Mouse (Mus musculus): Measurements from ENCODE around the gene Taok1. TPM values are rescaled to one million over a fixed set of nuclear protein-coding genes. Genes with fewer than 3 reads are reported as not detected.

Taok1 gene
- polyA plus RNA-seq, 1 experiment from 2014 or later, result 19.6 TPM

DNA sequence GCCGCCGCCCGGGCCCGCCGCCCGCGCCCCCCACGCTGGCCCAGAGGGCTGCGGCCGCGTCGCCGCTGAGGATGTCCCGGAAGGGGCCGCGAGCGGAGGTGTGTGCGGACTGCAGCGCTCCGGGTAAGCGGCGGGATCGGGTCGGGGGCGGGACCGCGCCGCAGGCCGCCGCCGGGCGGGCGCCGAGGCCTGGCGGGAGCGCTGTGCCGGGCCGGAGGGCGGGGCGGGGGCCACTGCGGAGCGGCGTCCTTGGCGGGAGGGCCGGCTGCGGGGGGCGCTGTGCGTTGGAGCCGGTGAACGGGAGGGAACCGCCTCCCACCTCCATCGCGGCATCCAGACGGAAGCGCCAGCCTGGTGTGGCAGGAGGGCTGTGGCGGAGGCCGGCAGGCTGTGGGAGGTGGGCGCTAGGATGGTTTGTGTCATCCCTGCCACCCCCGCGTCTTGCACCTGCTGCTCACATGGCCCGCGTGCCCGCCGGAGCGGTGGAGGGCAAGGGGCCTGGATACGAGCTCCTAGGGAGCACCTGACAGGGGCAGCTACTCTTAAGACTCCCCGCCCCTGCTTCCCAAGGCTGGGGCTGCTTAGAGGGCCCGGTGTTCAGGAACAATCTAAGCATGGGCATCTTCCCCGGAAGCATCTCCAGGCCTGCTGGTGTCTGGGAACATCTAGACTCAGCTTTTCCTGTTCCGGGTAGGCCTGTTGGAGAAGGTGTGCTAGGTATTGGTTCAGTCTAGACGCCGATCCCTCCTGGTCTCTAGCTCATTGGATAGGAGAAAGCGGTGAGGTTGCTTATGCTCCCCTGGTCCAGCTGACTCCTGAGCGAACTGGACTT lies 113.9 kb downstream of the Taok1 start, which contains the start of gene Git1:
Gene Git1 (plus strand): TSS at position 51 of the 832 bp plus-strand sequence.
- Histone ChIP-seq H3K4me1 (ENCODE audit: control insufficient read depth, insufficient read depth, low read length) (peaks cover 37% of the 10 kb centered on the region), H3K9me3 (ENCODE audit: control insufficient read depth, low read length) (no peaks in the 10 kb centered on the region), H3K27ac (replicated peaks; ENCODE audit: low read depth, low read length) (peak within 1 kb of the TSS; percentile 92), H3K4me2 (ENCODE audit: low read depth, low read length) (peak within 1 kb of the TSS; percentile 95), H3K27me3 (replicated peaks; ENCODE audit: control insufficient read depth, insufficient read depth, low read length) (no peaks in the 10 kb centered on the region), H3K36me3 (ENCODE audit: control insufficient read depth, insufficient read depth, low read length) (no peaks in the 10 kb centered on the region), H3K4me3 (ENCODE audit: low read depth, low read length) (peak within 1 kb of the TSS; percentile 86), H3K9ac (ENCODE audit: low read depth, low read length) (peak within 1 kb of the TSS; percentile 90)
- no peak for ATAC-seq (ENCODE audit: low read depth)
- no peak for DNase-seq (ENCODE audit: low spot score)
- 1% methylated on average over 22 of the region's 74 CpGs for WGBS

DNA sequence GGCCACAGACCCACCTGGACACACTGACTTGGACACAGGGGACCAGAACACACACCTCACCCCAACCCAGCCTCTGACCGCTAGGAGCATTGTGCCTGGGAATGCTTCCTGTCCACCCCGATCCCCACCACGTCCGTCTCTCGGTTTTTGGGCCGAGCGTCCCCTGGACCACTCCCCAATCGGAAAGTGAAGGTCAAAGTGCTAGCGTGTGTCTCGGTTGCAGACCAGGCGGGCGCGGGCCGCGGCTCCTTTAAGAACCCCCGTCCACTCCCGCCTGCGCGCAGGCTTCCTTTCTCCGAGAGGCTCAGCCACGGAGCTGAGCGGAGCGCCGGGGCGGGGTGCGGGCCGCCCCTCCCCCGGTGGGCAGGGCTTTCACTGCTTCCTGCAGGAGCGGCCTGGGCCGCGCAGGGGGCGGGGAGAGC lies 114.7 kb downstream of the Taok1 start:
- peak overlapping the region; percentile 92 for H3K27ac ChIP-seq (replicated peaks; ENCODE audit: low read depth, low read length)
- DNase-seq (ENCODE audit: low spot score), result peak; percentile 97
- peak; percentile 79 for ATAC-seq (ENCODE audit: low read depth)
- peak overlapping the region; percentile 86 for H3K4me3 ChIP-seq (ENCODE audit: low read depth, low read length)
- no peaks in the 10 kb centered on the region for H3K36me3 ChIP-seq (ENCODE audit: control insufficient read depth, insufficient read depth, low read length)
- WGBS, result 0% methylated on average over 11 of the region's 32 CpGs
- H3K9ac ChIP-seq (ENCODE audit: low read depth, low read length), result peak overlapping the region; percentile 70
- H3K27me3 ChIP-seq (replicated peaks; ENCODE audit: control insufficient read depth, insufficient read depth, low read length), result no peaks in the 10 kb centered on the region
- peak overlapping the region; percentile 95 for H3K4me2 ChIP-seq (ENCODE audit: low read depth, low read length)
- peaks cover 45% of the 10 kb centered on the region for H3K4me1 ChIP-seq (ENCODE audit: control insufficient read depth, insufficient read depth, low read length)
- H3K9me3 ChIP-seq (ENCODE audit: control insufficient read depth, low read length), result no peaks in the 10 kb centered on the region

DNA sequence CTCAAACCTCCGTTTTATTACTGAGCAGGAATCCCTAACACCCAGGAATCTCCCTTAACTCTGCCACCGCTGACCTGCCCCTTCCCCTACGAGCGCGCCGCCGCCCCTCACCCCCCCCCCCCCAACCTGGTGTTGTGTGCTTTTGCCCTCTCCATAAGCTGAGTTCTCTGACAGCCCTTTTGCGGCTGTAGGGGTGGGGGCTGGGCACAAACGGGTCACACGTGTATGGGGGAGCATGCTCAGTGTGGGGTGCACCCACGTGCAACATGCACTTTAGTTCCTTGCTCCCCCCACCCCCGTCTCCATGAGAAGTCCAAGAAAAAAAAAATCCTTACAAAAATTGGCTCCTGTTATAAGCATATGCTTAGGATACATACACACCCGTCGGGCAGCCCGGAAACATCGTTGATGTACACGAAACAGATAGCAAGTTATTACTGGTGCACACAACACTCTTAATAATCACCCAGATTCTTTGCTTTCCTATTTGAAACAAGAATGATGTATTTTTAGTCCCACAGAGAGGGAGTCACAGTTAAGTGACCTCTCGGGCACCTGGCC lies 115.2 kb downstream of the Taok1 start:
- Histone ChIP-seq H3K4me1 (ENCODE audit: control insufficient read depth, insufficient read depth, low read length) (peaks cover 50% of the 10 kb centered on the region), H3K4me2 (ENCODE audit: low read depth, low read length) (peak overlapping the region; percentile 95), H3K9me3 (ENCODE audit: control insufficient read depth, low read length) (no peaks in the 10 kb centered on the region), H3K9ac (ENCODE audit: low read depth, low read length) (peak overlapping the region; percentile 70), H3K4me3 (ENCODE audit: low read depth, low read length) (peak overlapping the region; percentile 86), H3K36me3 (ENCODE audit: control insufficient read depth, insufficient read depth, low read length) (no peaks in the 10 kb centered on the region), H3K27me3 (replicated peaks; ENCODE audit: control insufficient read depth, insufficient read depth, low read length) (no peaks in the 10 kb centered on the region), H3K27ac (replicated peaks; ENCODE audit: low read depth, low read length) (peak overlapping the region; percentile 92)
- under 1% methylated on average over 16 of the region's 18 CpGs for WGBS
- DNase-seq (ENCODE audit: low spot score) (peak; percentile 47), ATAC-seq (ENCODE audit: low read depth) (no peak)

DNA sequence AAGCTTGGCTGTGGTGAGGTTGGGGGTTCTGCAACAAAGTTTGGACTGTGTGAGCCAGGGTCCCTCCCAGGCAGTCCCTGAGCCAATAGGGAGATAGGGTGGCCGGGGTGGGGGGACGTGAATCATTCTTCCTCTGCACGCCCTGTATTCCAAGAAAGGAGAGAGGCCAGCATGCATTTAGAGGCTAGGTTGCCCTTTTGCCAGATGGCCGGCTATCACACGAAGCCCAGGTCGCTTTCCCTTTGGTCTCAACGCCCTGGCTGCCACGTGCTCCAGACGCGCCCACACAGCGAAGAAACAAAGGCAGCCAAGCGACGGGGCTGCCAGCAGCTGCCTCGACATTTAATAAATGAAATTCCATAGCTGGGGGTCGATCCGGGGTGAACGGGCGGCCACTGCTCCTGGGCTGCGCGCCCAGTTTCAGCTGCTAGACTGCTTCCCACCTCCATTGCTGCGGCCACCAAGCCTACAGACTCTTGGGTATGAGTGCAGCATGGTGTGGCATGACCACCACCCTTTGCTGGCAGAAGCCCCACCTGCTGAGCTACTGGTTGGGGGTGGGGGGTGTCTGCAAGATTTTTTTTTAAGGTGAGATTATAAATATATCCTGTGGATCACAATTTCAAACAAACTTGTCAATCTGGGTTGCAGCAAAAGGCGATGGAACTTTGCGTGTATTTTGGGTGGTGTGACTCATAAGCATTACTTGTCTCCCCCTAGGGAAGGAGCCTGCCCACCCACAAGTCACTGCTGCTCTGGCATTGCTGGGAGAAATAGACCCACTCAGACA lies 115.9 kb downstream of the Taok1 start:
- peak overlapping the region; percentile 86 for H3K4me3 ChIP-seq (ENCODE audit: low read depth, low read length)
- no peaks in the 10 kb centered on the region for H3K36me3 ChIP-seq (ENCODE audit: control insufficient read depth, insufficient read depth, low read length)
- H3K9ac ChIP-seq (ENCODE audit: low read depth, low read length), result peak overlapping the region; percentile 70
- ATAC-seq (ENCODE audit: low read depth), result peak; percentile 81
- DNase-seq (ENCODE audit: low spot score), result peak; percentile 93
- H3K4me1 ChIP-seq (ENCODE audit: control insufficient read depth, insufficient read depth, low read length), result peaks cover 54% of the 10 kb centered on the region
- peak overlapping the region; percentile 95 for H3K4me2 ChIP-seq (ENCODE audit: low read depth, low read length)
- H3K27me3 ChIP-seq (replicated peaks; ENCODE audit: control insufficient read depth, insufficient read depth, low read length), result no peaks in the 10 kb centered on the region
- H3K9me3 ChIP-seq (ENCODE audit: control insufficient read depth, low read length), result no peaks in the 10 kb centered on the region
- peak overlapping the region; percentile 92 for H3K27ac ChIP-seq (replicated peaks; ENCODE audit: low read depth, low read length)
- 0% methylated on average over 18 of the region's 23 CpGs for WGBS

DNA sequence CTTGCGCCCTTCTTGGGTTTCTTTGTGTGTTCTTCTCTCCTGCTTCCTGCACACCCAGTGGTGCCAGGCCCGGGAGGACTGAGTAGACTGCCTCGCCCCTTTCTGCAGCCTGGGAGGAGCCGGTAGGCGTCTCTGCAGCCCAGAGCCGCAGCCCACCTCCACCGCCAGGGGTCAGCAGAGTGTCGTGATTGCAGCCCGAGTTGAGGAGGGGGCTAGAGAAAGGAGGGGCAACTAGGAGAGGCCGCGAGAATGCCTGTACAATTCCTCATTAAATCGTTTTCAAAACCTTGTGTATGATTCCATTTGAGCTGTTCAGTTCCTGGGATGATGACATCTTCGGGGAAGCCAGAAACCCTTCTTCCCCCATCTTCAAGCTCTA lies 116.5 kb downstream of the Taok1 start:
- Histone ChIP-seq H3K4me1 (ENCODE audit: control insufficient read depth, insufficient read depth, low read length) (peaks cover 55% of the 10 kb centered on the region), H3K36me3 (ENCODE audit: control insufficient read depth, insufficient read depth, low read length) (no peaks in the 10 kb centered on the region), H3K4me3 (ENCODE audit: low read depth, low read length) (peak overlapping the region; percentile 86), H3K4me2 (ENCODE audit: low read depth, low read length) (peak overlapping the region; percentile 95), H3K9me3 (ENCODE audit: control insufficient read depth, low read length) (no peaks in the 10 kb centered on the region), H3K27me3 (replicated peaks; ENCODE audit: control insufficient read depth, insufficient read depth, low read length) (no peaks in the 10 kb centered on the region), H3K27ac (replicated peaks; ENCODE audit: low read depth, low read length) (peak overlapping the region; percentile 92), H3K9ac (ENCODE audit: low read depth, low read length) (peak overlapping the region; percentile 70)
- 0% methylated on average over 13 of the region's 13 CpGs for WGBS
- peak; percentile 96 for DNase-seq (ENCODE audit: low spot score)
- ATAC-seq (ENCODE audit: low read depth), result peak; percentile 80

DNA sequence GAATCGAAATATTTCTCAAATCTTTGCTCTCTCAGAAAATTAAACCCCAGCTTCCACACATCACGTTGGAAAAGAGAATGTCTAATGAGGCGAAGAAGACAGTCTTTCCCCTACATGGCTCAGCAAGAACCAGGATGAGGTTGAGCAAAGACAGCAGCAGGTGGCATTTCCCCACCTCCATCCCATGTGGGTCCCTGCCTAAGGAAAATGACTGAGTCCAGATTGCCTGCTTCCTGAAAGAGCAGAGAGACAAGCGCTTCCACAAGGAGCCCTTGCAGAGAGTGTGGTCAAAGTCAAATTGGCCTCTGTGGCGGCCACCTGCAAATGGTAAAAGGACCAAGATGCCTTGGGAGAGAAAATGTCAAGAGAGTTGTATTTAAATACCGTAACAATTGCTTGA lies 117.2 kb downstream of the Taok1 start:
- Histone ChIP-seq H3K4me2 (ENCODE audit: low read depth, low read length) (peak overlapping the region; percentile 95), H3K4me3 (ENCODE audit: low read depth, low read length) (peak overlapping the region; percentile 91; the same call in 1 of the 2 replicates), H3K9me3 (ENCODE audit: control insufficient read depth, low read length) (no peaks in the 10 kb centered on the region), H3K36me3 (ENCODE audit: control insufficient read depth, insufficient read depth, low read length) (no peaks in the 10 kb centered on the region), H3K27ac (replicated peaks; ENCODE audit: low read depth, low read length) (peak overlapping the region; percentile 92), H3K27me3 (replicated peaks; ENCODE audit: control insufficient read depth, insufficient read depth, low read length) (no peaks in the 10 kb centered on the region), H3K9ac (ENCODE audit: low read depth, low read length) (0 out of 2 replicates have a peak overlapping the region, but pooled peaks have one; percentile 84), H3K4me1 (ENCODE audit: control insufficient read depth, insufficient read depth, low read length) (peaks cover 56% of the 10 kb centered on the region)
- ATAC-seq (ENCODE audit: low read depth), result no peak
- WGBS, result 60% methylated on average over 6 of the region's 6 CpGs
- no peak for DNase-seq (ENCODE audit: low spot score)

DNA sequence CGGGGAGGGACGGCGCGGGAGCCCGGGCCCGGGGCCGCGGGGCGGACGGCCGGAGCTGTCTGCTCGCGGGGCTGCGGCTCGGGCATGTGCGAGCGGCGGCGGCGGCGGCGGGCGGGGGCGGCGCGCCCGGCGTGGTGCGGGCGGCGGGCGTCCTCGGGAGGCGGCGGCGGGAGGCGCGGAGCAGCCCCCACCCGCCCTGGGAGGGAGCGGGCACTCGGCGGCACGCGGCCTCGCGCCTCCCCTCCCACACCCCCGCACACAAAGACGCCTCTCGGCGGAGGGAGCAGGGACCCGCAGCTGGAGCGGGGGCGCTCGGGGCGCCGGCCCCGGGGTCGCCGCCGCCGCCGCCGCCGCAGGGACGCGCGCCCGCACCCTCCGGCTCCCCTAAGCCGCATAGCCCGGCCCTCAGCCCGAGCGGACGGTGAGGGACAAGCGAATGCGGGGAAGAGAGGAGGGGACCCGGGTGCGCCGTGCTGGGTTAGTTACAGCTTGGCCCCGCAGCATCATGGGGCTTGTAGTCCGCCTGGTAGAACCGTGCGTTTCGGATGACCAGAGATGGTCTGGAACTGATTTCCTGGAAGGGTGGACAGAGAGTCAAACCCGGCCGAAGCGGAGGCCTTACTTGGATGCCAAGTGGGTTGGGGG lies 117.9 kb downstream of the Taok1 start, which contains the start of gene Ankrd13b:
Gene Ankrd13b (minus strand): TSS at position 88 of the 645 bp plus-strand sequence.
- H3K36me3 ChIP-seq (ENCODE audit: control insufficient read depth, insufficient read depth, low read length), result no peaks in the 10 kb centered on the region
- H3K27ac ChIP-seq (replicated peaks; ENCODE audit: low read depth, low read length), result peak within 1 kb of the TSS; percentile 70; the same call in 1 of the 2 replicates
- WGBS, result under 1% methylated on average over 10 of the region's 87 CpGs
- H3K27me3 ChIP-seq (replicated peaks; ENCODE audit: control insufficient read depth, insufficient read depth, low read length), result no peaks in the 10 kb centered on the region
- H3K4me3 ChIP-seq (ENCODE audit: low read depth, low read length), result peak within 1 kb of the TSS; percentile 91
- ATAC-seq (ENCODE audit: low read depth), result peak; percentile 53
- H3K9me3 ChIP-seq (ENCODE audit: control insufficient read depth, low read length), result no peaks in the 10 kb centered on the region
- peak; percentile 91 for DNase-seq (ENCODE audit: low spot score)
- H3K4me2 ChIP-seq (ENCODE audit: low read depth, low read length), result peak within 1 kb of the TSS; percentile 95
- H3K4me1 ChIP-seq (ENCODE audit: control insufficient read depth, insufficient read depth, low read length), result peaks cover 58% of the 10 kb centered on the region
- H3K9ac ChIP-seq (ENCODE audit: low read depth, low read length), result peak within 1 kb of the TSS; percentile 84
